Mouse (Mus musculus) limb, embryonic 14.5 days (tissue): ENCODE data around the gene Naa16. TPM values are rescaled to one million over a fixed set of nuclear protein-coding genes. Genes with fewer than 3 reads are reported as not detected.

ENCODE experiments used
- ATAC-seq: fragments of 200-750 bp; cut with Nextera tagmentation; 2 replicates; pipeline ENCODE4 v1.8.0; 2017; ENCODE audit warnings: low read depth, moderate number of reproducible peaks, moderate TSS enrichment; ENCODE audit not compliant: low FRiP score
- DNase-seq: peaks from one replicate; pipeline ENCODE4 v3.0.0-alpha.2; 2015; ENCODE audit warnings: low spot score
- H3K27ac ChIP-seq: fragments of 300-500 bp; sonication (generic); replicated peaks from 2 replicates; pipeline ENCODE4 v1.5.1; 2014; ENCODE audit warnings: low read depth, mild to moderate bottlenecking, low read length, moderate library complexity, mixed read lengths
- H3K27me3 ChIP-seq: fragments of 300-500 bp; sonication (generic); 2 replicates; pipeline ENCODE4 v1.6.1; 2014; ENCODE audit warnings: low read length, mixed read lengths; ENCODE audit not compliant: control insufficient read depth, insufficient read depth
- H3K36me3 ChIP-seq: fragments of 300-500 bp; sonication (generic); 2 replicates; pipeline ENCODE4 v1.6.1; 2014; ENCODE audit warnings: mild to moderate bottlenecking, low read length, moderate library complexity, mixed read lengths; ENCODE audit not compliant: control insufficient read depth, insufficient read depth
- H3K4me1 ChIP-seq: fragments of 300-500 bp; sonication (generic); 2 replicates; pipeline ENCODE4 v1.6.1; 2014; ENCODE audit warnings: antibody characterized with exemption, low read length, mixed read lengths; ENCODE audit not compliant: control insufficient read depth, insufficient read depth
- H3K4me2 ChIP-seq: fragments of 300-500 bp; sonication (generic); replicated peaks from 2 replicates; pipeline ENCODE4 v1.6.1; 2014; ENCODE audit warnings: low read depth, mild to moderate bottlenecking, low read length, moderate library complexity; ENCODE audit not compliant: severe bottlenecking
- H3K4me3 ChIP-seq: fragments of 300-500 bp; sonication (generic); replicated peaks from 2 replicates; pipeline ENCODE4 v1.5.1; 2014; ENCODE audit warnings: low read length
- H3K9ac ChIP-seq: fragments of 300-500 bp; sonication (generic); 2 replicates; pipeline ENCODE4 v1.6.1; 2014; ENCODE audit warnings: mild to moderate bottlenecking, low read depth, low read length, moderate library complexity; ENCODE audit not compliant: severe bottlenecking
- H3K9me3 ChIP-seq: fragments of 300-500 bp; sonication (generic); 2 replicates; pipeline ENCODE4 v1.6.1; 2016; ENCODE audit warnings: low read length; ENCODE audit not compliant: control insufficient read depth
- POLR2A ChIP-seq: fragments of 200-500 bp; IDR thresholded peaks from 2 replicates; pipeline ENCODE4 v1.8.0; 2012; ENCODE audit warnings: inconsistent platforms, mild to moderate bottlenecking, moderate library complexity, borderline replicate concordance; ENCODE audit not compliant: insufficient read depth, insufficient read length; ENCODE audit errors: extremely low read depth
- WGBS: fragments of 180-500 bp; shearing (Covaris S2); extraction: QIAGEN DNeasy Blood & Tissue Kit; methylation state at CpG from one replicate; pipeline ENCODE4 v1.1.7; 2014; 5-methylcytosine and 5-hydroxymethylcytosine counted together
- polyA plus RNA-seq, 2 experiments: library from polyadenylated mRNA; depleted of rRNA in 1 of 2; stranded (reverse) in 1 of 2; unstranded in 1 of 2; fragments of >200 nt; fragmentation: Nextera tagmentation in 1 of 2; extraction: Ambion mirVana in 1 of 2; gene quantifications; 2 replicates each; pipeline versions ENCODE4 v1.2.1 to v1.2.3; 2012 to 2014

Naa16 gene
- polyA plus RNA-seq, 2 experiments, result 23.4 to 34.5 TPM

GRCm38 (mm10) chr14:79324112-79324840, 66.3 kb downstream of the Naa16 start:
- H3K9me3 ChIP-seq, result no peaks in the 10 kb centered on the region
- DNase-seq (no peak), ATAC-seq (no peak)
- H3K9ac ChIP-seq, result no peak overlapping the region
- H3K4me1 ChIP-seq, result 0 out of 2 replicates have a peak, but pooled peaks cover 3% of the 10 kb centered on the region
- H3K4me2 ChIP-seq, result no peak overlapping the region
- H3K27me3 ChIP-seq, result no peaks in the 10 kb centered on the region
- 67% methylated on average over 10 of the region's 10 CpGs for WGBS
- no peak overlapping the region for H3K27ac ChIP-seq
- no peak for TF ChIP-seq POLR2A
- H3K4me3 ChIP-seq, result no peak overlapping the region
- H3K36me3 ChIP-seq, result no peaks in the 10 kb centered on the region

GRCm38 (mm10) chr14:79321881-79322280, 68.7 kb downstream of the Naa16 start:
- ATAC-seq, result no peak
- no peak overlapping the region for H3K27ac ChIP-seq
- H3K4me2 ChIP-seq, result no peak overlapping the region
- DNase-seq, result no peak
- H3K4me1 ChIP-seq, result 0 out of 2 replicates have a peak, but pooled peaks cover 3% of the 10 kb centered on the region
- no peak overlapping the region for H3K9ac ChIP-seq
- 87% methylated on average over 5 of the region's 5 CpGs for WGBS
- no peaks in the 10 kb centered on the region for H3K36me3 ChIP-seq
- no peaks in the 10 kb centered on the region for H3K27me3 ChIP-seq
- H3K9me3 ChIP-seq, result no peaks in the 10 kb centered on the region
- no peak for TF ChIP-seq POLR2A
- H3K4me3 ChIP-seq, result no peak overlapping the region

GRCm38 (mm10) chr14:79321152-79321551, 69.4 kb downstream of the Naa16 start:
- Histone ChIP-seq H3K4me3 (no peak overlapping the region), H3K4me2 (no peak overlapping the region), H3K9me3 (no peaks in the 10 kb centered on the region), H3K4me1 (peaks cover 3% of the 10 kb centered on the region; the same call in 1 of the 2 replicates), H3K36me3 (no peaks in the 10 kb centered on the region), H3K9ac (no peak overlapping the region), H3K27ac (no peak overlapping the region), H3K27me3 (no peaks in the 10 kb centered on the region)
- 22% methylated on average over 8 of the region's 8 CpGs for WGBS
- no peak for TF ChIP-seq POLR2A
- DNase-seq (peak; percentile 49), ATAC-seq (peak; percentile 60; the same call in 1 of the 2 replicates)

GRCm38 (mm10) chr14:79317602-79318001, 73.0 kb downstream of the Naa16 start:
- no peaks in the 10 kb centered on the region for H3K27me3 ChIP-seq
- no peak overlapping the region for H3K4me2 ChIP-seq
- 40% methylated on average over 2 of the region's 2 CpGs for WGBS
- no peaks in the 10 kb centered on the region for H3K9me3 ChIP-seq
- H3K27ac ChIP-seq, result no peak overlapping the region
- no peak overlapping the region for H3K9ac ChIP-seq
- no peak for DNase-seq
- ATAC-seq, result no peak
- no peak overlapping the region for H3K4me3 ChIP-seq
- TF ChIP-seq POLR2A, result no peak
- no peaks in the 10 kb centered on the region for H3K36me3 ChIP-seq
- peaks cover 8% of the 10 kb centered on the region; the same call in 1 of the 2 replicates for H3K4me1 ChIP-seq

GRCm38 (mm10) chr14:79315877-79316276, 74.7 kb downstream of the Naa16 start:
- TF ChIP-seq POLR2A, result no peak
- H3K36me3 ChIP-seq, result no peaks in the 10 kb centered on the region
- 45% methylated on average over 7 of the region's 7 CpGs for WGBS
- no peak overlapping the region for H3K4me2 ChIP-seq
- H3K27ac ChIP-seq, result no peak overlapping the region
- H3K9me3 ChIP-seq, result no peaks in the 10 kb centered on the region
- peaks cover 8% of the 10 kb centered on the region for H3K4me1 ChIP-seq
- no peak overlapping the region for H3K4me3 ChIP-seq
- DNase-seq, result no peak
- no peak for ATAC-seq
- no peak overlapping the region for H3K9ac ChIP-seq
- H3K27me3 ChIP-seq, result no peaks in the 10 kb centered on the region
